Mouse (Mus musculus) adrenal gland, adult 2 months (tissue): ENCODE measurements at regions not wholly inside any gene's neighbourhood (a gene's known extent, or its start where the extent isn't known, plus 50 kb on each side); places are given as distances from the start of the nearest gene placed in this dataset.
A peak's percentile ranks its signal among the peaks of the same experiment; 100 is the strongest.

Experiments
- DNase-seq: peaks from one replicate; pipeline ENCODE4 v3.0.0; 2021

GRCm38 (mm10) chr19:60408436-60408835, 59.7 kb downstream of the Prlhr start:
- no peak for DNase-seq

DNA sequence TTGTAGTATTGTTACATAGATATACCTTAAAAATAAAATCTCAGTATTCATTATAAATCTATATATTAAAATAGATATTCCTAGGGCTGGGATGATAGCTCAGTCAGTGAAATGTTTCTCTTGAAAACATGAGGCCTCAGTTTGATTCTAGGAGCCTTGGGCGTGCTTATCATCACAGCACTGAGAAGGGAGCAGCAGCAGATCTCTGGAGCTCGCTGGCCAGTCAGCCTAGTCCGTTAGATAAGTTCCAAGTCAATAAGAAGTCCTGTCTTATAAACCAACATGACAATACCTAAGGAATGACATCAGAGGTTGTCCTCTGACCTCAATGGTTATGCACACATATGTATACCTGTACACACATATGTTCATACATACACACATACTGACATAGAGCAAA, 68.7 kb downstream of the Prlhr start:
- no peak for DNase-seq

DNA sequence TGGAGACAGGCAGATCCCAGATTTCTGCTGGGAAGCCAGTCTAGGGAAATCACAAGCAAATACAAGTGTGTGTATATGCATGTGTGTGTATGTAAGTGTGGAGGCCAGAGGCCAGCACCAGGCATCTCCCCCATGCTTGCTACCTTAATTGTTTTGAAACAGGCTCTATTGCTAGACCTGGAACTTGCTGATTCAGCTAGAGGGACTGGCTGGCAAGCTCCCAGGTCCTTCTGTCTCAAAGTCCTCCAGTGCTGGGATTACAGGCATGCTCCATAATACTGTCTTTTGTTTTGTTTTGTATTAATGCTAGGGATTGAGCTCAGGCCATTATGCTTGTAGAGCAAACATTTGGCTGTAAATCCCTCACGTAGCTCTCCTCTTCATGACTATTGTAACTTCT, 70.4 kb downstream of the Prlhr start:
- no peak for DNase-seq

DNA sequence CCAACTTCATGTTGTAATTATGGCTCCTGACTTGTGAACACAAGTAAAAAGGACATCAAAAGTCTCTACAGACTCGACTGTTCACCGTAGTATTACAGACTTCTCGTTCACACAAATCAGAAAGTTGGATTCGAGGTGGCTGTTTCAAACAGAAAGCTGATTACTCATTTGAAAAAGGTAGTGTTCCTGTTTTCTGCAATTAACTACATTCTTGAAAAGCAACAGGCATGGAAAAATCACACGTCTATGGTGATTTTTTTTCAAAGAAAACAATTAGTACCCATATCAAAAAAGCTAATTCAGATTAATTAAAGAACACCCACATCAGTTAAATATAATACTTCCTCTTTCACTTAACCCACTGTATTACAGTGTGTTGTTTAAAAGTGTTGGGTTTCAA, 71.5 kb downstream of the Prlhr start:
- no peak for DNase-seq

DNA sequence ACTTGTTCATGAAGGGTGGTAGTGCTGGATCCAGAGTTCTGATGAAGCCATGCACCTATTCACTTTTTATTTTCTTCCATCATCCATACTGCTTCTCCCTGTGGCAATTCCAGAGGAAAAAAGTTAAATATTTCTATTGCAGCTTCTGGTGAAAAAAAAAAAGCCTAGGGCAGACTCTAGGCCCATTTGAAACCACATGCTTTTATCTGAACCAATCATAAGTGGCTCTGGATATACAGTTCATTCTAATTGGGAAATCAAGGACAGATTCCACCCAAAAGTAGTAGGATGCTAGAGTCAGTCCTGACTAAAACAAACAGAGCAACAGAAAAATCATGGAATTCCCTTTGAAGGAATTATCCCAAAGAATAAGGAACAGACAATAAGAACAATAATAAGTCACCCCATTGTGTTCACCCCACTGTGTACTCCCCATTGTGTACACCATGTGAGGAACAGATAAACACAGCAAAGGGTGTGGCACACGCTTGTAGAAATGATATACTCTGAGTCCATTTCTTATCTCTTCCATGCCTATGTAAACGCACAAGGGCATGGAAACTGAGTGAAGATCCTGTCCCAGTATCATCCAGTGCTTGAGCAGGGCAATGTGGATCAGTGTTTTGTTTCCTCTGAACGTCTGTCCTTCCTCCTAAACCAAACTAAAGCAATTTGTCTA, 81.4 kb downstream of the Prlhr start:
- no peak for DNase-seq

DNA sequence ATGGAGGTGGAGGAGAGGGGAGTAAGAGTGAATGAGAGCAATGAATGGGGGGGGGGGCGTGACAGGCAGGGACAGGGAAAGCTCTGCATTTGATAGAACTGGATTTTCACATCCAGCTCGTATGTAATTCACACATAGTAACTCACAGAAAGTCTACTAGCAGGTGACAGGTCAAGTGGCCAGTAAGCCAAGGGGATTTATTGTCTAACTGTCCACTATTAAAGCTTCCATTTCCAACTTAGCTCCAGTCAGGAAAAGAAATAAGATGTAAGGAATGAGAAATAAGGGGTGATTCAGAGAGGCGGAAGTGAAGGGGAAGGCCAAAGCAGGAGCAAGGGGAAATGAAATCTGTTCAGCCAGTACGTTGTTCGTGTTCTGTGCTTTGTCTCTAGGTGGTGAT, 83.4 kb downstream of the Prlhr start:
- no peak for DNase-seq

GRCm38 (mm10) chr19:60382661-60383060, 85.4 kb downstream of the Prlhr start:
- no peak for DNase-seq

GRCm38 (mm10) chr19:60379030-60379605, 89.0 kb downstream of the Prlhr start:
- DNase-seq, result no peak

GRCm38 (mm10) chr19:60363988-60364599, 104.0 kb downstream of the Prlhr start:
- no peak for DNase-seq

GRCm38 (mm10) chr19:60344911-60345310, 118.4 kb upstream of the Fam204a start:
- DNase-seq, result no peak

DNA sequence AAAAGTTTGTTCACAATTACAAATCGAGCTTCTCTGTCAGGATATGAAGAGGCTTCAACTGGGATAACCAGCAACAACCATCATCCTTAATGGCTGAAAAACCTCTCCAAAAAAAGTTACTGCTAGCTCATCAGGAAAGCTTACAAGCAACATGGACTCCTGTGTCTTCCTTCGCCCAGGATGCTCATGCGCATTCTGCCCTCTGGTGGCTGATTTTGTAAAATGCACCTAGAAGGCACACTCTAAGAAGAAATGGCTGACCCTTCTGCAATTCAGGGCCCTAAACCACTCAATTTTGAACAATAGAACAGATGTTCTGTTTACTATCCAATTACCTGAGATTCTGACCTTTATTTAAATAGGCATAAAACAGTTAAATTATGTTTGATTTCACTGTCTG, 115.0 kb upstream of the Fam204a start:
- peak; percentile 27 for DNase-seq

DNA sequence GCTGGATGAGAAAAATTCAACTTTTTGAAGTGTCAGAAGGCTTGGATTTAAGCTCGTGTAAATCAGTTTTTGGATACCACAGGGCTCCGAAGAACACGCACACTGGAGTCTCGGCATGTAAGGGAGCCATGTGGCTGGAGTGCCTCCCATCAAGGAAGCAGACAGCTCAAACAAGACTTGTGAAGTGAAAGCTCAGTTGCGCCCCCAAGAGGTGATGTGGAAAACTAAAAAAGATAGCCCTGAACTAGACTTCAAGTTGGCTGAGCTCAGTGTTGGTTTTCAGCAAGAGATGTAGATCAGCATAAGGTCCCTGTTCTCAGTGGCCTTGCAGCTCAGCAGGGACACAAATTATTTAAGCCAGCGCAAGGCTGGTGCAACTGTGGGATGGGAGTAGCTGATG, 113.7 kb upstream of the Fam204a start:
- DNase-seq, result no peak

- no peak for DNase-seq
These were observed 108.0 kb upstream of the Fam204a start for GRCm38 (mm10) chr19:60334521-60334920.

DNA sequence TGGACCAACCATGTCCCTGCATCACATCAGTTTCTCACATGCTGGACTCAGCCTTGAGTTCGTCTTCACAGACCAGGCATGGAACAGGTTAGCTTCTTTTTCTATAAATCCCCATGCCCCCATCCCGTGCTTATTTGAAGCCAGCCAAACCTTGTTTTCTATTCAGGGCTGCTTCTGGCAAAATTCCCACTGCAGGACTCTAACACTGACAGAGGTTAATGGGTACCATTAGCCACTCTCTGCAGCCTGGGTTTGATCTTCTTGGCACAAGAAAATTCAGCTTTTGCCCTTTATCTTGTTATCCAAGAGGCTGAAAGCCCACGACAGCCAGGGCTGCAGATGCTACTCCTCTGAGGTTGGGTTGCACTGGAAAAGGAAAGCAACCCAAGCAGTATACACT, 101.8 kb upstream of the Fam204a start:
- no peak for DNase-seq

DNA sequence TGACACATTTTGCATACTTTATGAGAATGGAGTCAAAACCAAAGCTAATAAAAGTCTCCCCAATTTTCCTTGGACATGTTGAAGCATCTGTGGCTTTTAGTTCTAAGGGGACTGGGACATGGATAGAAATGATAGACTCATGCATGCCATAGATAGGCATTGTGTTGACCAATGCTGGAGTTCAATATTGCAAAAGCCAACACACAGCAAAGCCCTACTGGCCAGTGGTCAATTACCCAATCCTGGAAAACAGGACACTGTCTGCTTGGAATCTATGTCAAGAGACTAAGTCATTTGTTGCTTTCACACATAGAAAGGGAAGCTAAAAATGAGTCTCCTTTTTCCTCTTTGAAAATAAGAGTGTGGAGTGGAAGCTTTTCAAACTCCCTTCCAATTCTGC, 99.1 kb upstream of the Fam204a start:
- no peak for DNase-seq

GRCm38 (mm10) chr19:60325112-60325511, 98.6 kb upstream of the Fam204a start:
- no peak for DNase-seq

DNA sequence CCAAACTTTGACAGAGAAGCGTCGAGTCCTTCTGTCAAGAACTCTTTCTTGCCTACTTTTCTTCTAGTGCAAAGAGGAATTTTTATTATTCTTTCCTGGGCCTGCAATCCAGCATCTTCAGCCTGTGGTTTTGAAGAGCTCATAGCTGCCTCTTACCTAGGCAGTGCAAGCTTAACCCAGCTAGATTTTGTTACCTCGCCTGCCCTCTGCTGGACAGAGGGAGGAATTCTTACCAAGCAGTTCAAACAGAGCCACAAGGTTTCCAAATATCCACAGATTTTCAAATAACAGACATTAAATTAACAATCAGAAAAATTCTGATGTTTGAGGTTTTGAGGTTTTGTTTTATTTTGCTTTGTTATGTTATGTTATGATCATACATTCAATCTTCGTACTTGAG, 84.1 kb upstream of the Fam204a start:
- DNase-seq, result peak; percentile 56

DNA sequence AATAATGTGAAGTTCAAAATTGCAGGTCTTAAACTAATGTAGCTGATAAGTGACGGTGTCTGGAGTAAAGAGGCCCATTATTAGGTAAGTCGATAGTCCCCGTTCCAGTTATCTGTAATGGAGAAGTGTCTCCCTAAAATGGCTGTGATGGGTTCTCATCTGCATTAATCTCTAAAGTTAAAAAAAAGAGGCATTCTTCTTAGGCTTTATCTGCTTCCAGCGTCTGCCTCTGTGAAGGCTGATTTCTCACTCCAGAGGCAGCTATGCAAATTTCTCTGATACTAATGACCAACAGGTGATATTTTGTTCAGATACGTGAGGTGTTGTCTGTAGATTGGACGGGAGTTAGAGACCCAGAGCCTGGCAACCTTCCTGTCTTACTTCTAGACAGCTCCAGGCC, 75.9 kb upstream of the Fam204a start:
- no peak for DNase-seq

GRCm38 (mm10) chr19:60300891-60301290, 74.4 kb upstream of the Fam204a start:
- DNase-seq, result no peak

DNA sequence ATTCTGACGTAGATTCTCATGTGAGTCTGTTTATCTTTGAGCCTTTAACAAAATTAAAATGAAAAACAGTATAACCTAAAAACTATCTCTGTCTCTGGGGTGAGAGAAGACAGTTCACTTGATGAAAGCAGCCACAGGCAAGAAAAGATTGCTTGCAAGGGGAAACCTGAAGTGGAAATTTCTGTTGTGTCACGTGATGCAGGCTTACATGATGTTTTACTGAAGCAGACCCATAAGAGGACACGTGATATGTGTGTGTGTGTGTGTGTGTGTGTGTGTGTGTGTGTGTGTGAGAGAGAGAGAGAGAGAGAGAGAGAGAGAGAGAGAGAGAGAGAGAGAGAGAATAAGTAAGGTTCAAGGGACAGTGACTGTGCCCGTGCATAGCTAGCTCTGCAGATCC, 63.7 kb upstream of the Fam204a start:
- no peak for DNase-seq

DNA sequence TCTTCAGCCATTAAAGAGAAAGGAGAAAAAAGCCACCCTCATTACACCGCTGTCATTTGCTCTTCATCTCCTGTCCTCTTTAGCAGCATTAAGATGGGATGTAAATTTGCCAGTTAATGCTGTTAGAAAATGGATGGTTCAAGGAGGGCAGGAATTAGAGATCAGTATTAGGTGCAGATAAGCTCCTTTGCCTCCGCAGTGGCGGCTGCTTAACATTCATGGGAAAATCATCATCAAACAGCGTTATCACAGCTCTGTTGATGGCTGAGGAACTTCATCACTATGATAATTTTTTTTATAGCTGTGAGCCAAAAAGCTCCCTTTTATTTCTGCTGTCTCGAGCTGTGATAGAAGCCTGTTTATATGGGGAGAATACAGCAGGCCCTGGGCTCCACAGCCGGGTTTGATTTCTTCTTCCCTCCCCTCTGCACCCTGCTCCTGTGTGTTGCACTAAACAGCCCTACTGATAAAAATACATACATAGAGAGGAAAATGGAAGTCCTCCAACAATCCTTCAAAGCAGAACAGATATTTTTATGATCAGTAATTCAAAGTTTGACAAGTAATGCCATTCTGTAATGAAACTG, 60.4 kb upstream of the Fam204a start:
- no peak for DNase-seq

- no peak for DNase-seq
These were observed 58.4 kb upstream of the Fam204a start for GRCm38 (mm10) chr19:60284901-60285300.
